Mouse (Mus musculus) heart, embryonic 15.5 days (tissue): ENCODE measurements around the gene Rcn2. TPM values are rescaled to one million over a fixed set of nuclear protein-coding genes. Genes with fewer than 3 reads are reported as not detected.
"Not testable (repeated sequence)": the region's sequence is repeated elsewhere in the genome, so short reads cannot be mapped to it uniquely, and the experiment has no call there.

ENCODE experiments used
- ATAC-seq: fragments of 200-750 bp; cut with Nextera tagmentation; replicated peaks from 2 replicates; pipeline ENCODE4 v1.8.0; 2017; ENCODE audit warnings: low read depth, moderate TSS enrichment; ENCODE audit not compliant: insufficient number of reproducible peaks, insufficient read depth, low FRiP score
- H3K27ac ChIP-seq: fragments of 300-500 bp; sonication (generic); 2 replicates; pipeline ENCODE4 v1.5.1; 2015; ENCODE audit warnings: mild to moderate bottlenecking, inconsistent platforms
- H3K27me3 ChIP-seq: fragments of 300-500 bp; sonication (generic); 2 replicates; pipeline ENCODE4 v1.6.1; 2015; ENCODE audit warnings: inconsistent platforms
- H3K36me3 ChIP-seq: fragments of 300-500 bp; sonication (generic); 2 replicates; pipeline ENCODE4 v1.6.1; 2015; ENCODE audit warnings: mild to moderate bottlenecking, inconsistent platforms
- H3K4me1 ChIP-seq: fragments of 300-500 bp; sonication (generic); replicated peaks from 2 replicates; pipeline ENCODE4 v1.6.1; 2015; ENCODE audit warnings: inconsistent platforms
- H3K4me2 ChIP-seq: fragments of 300-500 bp; sonication (generic); 2 replicates; pipeline ENCODE4 v1.6.1; 2015; ENCODE audit warnings: inconsistent platforms, mild to moderate bottlenecking, moderate library complexity
- H3K4me3 ChIP-seq: fragments of 300-500 bp; sonication (generic); 2 replicates; pipeline ENCODE4 v1.5.1; 2015; ENCODE audit warnings: mild to moderate bottlenecking, inconsistent platforms
- H3K9ac ChIP-seq: fragments of 300-500 bp; sonication (generic); 2 replicates; pipeline ENCODE4 v1.6.1; 2015; ENCODE audit warnings: mild to moderate bottlenecking, inconsistent platforms
- H3K9me3 ChIP-seq: fragments of 300-500 bp; sonication (generic); replicated peaks from 2 replicates; pipeline ENCODE4 v1.6.1; 2016; ENCODE audit warnings: inconsistent platforms
- WGBS: fragments of 180-500 bp; shearing (Covaris S2); methylation state at CpG from one replicate; pipeline ENCODE4 v1.1.7; 2015; ENCODE audit warnings: mixed read lengths; 5-methylcytosine and 5-hydroxymethylcytosine counted together
- polyA plus RNA-seq: library from polyadenylated mRNA; unstranded; fragments of >200 nt; fragmentation: Nextera tagmentation; extraction: Ambion mirVana; gene quantifications from 2 replicates; pipeline ENCODE4 v1.2.1, GENCODE M21; 2015

Gene Rcn2
- 123 and 130 TPM in 2 replicates for polyA plus RNA-seq

DNA sequence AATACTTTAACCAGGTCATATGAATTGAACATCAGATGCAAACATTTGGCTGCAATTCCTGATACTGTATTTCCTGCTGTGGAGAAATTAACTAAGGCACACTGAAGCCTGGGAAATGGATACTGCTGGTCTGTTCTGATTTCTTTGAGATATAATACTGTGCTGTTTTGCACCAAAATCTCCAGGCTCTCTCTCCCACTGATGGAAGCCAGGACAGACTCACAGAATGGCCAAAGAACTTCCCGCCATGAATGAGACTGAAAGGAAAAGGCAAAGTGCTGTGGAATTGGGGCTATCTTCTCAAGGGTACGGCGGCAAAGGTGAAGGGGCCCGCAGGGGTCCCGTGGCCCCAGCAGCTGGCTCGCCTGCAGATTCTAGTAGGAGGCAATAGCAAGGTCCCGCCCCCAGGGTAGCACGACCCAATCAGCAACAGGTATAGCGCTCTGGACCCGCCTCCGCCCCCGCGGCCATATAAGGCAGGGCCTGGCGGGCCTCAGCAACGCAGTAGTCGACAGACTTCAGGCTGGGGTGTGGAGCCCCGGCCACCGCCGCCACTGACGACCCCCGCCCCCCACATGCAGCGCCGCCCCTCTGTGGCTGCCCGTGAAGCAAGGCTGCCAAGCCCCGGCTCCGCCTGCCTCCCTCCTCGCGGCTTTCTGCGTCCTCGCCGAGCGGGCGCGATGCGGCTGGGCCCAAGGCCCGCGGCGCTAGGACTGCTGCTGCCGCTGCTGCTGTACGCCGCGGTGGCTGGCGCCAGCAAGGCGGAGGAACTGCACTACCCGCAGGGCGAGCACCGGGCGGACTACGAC is at the start of gene Rcn2:
TSS of gene Rcn2 (plus strand) at position 474 of the 809 bp plus-strand sequence.
- Histone ChIP-seq H3K36me3 (peaks cover 8% of the 10 kb centered on the region), H3K9me3 (no peaks in the 10 kb centered on the region), H3K9ac (peak within 1 kb of the TSS; percentile 94), H3K27ac (peak within 1 kb of the TSS; percentile 95), H3K4me2 (peak within 1 kb of the TSS; percentile 71), H3K27me3 (no peaks in the 10 kb centered on the region), H3K4me3 (peak within 1 kb of the TSS; percentile 84), H3K4me1 (peaks cover 11% of the 10 kb centered on the region; the same call in 1 of the 2 replicates)
- peak; percentile 100 for ATAC-seq
- under 1% methylated on average over 48 of the region's 49 CpGs for WGBS

- H3K27ac ChIP-seq, H3K9ac ChIP-seq, H3K27me3 ChIP-seq, ATAC-seq, H3K36me3 ChIP-seq, H3K4me3 ChIP-seq, H3K9me3 ChIP-seq, H3K4me2 ChIP-seq, H3K4me1 ChIP-seq: not testable (repeated sequence)
- 73% methylated on average over 1 of the region's 2 CpGs for WGBS
Measured at GRCm38 (mm10) chr9:56004679-56005078, 37.0 kb upstream of the Rcn2 start.

DNA sequence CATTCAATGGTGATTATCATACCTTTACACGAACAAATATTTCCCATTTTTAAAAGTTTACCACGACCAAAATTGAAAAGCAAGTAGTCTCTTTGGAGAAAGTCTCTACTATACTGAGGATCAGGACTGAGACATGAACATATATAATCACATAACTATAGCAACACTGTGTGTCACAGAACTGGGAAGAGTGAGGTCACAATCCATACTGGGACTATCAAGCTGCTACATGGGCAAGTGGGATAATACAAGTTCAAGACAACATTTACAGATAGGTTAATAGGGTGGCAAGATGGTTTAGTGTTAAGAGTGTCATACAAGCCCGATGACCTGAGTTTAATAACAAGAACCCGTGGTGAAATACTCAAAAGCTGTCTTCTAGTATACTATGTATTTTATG is 31.2 kb upstream of the Rcn2 start, which contains the start of gene 4930563M21Rik:
TSS of gene 4930563M21Rik (minus strand) at position 101 of the 400 bp plus-strand sequence.
- Histone ChIP-seq H3K9me3 (no peaks in the 10 kb centered on the region), H3K4me3 (no peak within 1 kb of the TSS), H3K9ac (no peak within 1 kb of the TSS), H3K4me1 (no peaks in the 10 kb centered on the region), H3K4me2 (no peak within 1 kb of the TSS), H3K27ac (no peak within 1 kb of the TSS), H3K36me3 (no peaks in the 10 kb centered on the region), H3K27me3 (no peaks in the 10 kb centered on the region)
- ATAC-seq, result no peak
- 66% methylated on average over 4 of the region's 4 CpGs for WGBS

GRCm38 (mm10) chr9:56024772-56025171 is 16.9 kb upstream of the Rcn2 start:
- 41% methylated on average over 2 of the region's 2 CpGs for WGBS
- Histone ChIP-seq H3K4me2 (no peak overlapping the region), H3K27ac (no peak overlapping the region), H3K9ac (no peak overlapping the region), H3K4me3 (no peak overlapping the region), H3K27me3 (no peaks in the 10 kb centered on the region), H3K36me3 (no peaks in the 10 kb centered on the region), H3K9me3 (no peaks in the 10 kb centered on the region), H3K4me1 (no peaks in the 10 kb centered on the region)
- no peak for ATAC-seq

DNA sequence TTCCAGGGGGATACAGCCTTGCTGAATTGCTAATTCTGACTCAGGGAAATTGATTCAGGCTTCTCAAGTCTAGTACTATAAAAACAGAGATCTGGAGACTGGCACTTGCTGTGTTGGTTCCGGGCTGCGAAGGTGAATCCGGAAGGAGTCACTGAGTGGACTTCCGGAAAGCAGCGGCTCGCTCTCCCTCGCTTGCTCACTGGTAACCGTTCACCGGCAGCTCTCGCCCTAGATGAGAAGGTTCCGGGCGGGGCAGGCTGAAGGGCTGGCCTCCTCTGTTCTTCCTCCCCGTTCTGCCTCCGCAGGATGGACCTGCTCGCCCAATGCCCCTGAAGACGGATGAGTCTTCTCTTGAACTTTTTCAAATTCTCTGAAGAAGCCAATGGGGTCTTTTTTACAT is 14.4 kb upstream of the Rcn2 start:
- Histone ChIP-seq H3K9me3 (no peaks in the 10 kb centered on the region), H3K27me3 (no peaks in the 10 kb centered on the region), H3K36me3 (no peaks in the 10 kb centered on the region), H3K27ac (no peak overlapping the region), H3K4me3 (no peak overlapping the region), H3K9ac (no peak overlapping the region), H3K4me1 (no peaks in the 10 kb centered on the region), H3K4me2 (no peak overlapping the region)
- 78% methylated on average over 16 of the region's 16 CpGs for WGBS
- ATAC-seq, result no peak

GRCm38 (mm10) chr9:56032219-56032618 is 9.4 kb upstream of the Rcn2 start:
- Histone ChIP-seq H3K9ac (no peak overlapping the region), H3K27ac (no peak overlapping the region), H3K36me3 (no peaks in the 10 kb centered on the region), H3K4me1 (no peaks in the 10 kb centered on the region), H3K4me2 (no peak overlapping the region), H3K4me3 (no peak overlapping the region), H3K27me3 (no peaks in the 10 kb centered on the region), H3K9me3 (no peaks in the 10 kb centered on the region)
- ATAC-seq, result no peak
- 63% methylated on average over 3 of the region's 3 CpGs for WGBS

DNA sequence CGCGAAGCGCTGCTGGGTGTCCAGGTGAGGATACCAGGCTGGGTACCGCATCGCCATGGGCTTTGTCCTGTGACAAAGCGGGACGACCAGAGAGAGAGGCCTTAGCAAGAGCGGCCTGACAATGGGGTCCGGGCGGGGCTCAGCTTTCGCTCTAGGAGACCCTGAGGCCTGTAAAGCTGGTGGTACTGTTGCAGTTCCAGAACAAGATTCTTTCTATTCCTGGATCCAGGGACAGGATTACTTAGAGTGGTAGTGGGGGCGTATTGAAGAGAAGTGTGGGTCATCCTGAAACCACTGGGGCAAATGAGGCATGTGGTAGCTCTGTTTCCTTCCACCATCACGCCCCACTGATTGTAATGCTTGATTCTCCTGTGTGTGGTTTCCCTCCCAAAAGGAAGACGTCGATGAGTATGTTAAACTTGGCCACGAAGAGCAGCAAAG is 556 bp downstream of the Rcn2 start:
- Histone ChIP-seq H3K27me3 (no peaks in the 10 kb centered on the region), H3K9me3 (no peaks in the 10 kb centered on the region), H3K4me1 (peaks cover 11% of the 10 kb centered on the region; the same call in 1 of the 2 replicates), H3K27ac (peak overlapping the region; percentile 95), H3K4me3 (peak overlapping the region; percentile 84), H3K4me2 (peak overlapping the region; percentile 71), H3K36me3 (peaks cover 8% of the 10 kb centered on the region), H3K9ac (peak overlapping the region; percentile 94)
- ATAC-seq, result no peak
- WGBS, result under 1% methylated on average over 16 of the region's 16 CpGs

DNA sequence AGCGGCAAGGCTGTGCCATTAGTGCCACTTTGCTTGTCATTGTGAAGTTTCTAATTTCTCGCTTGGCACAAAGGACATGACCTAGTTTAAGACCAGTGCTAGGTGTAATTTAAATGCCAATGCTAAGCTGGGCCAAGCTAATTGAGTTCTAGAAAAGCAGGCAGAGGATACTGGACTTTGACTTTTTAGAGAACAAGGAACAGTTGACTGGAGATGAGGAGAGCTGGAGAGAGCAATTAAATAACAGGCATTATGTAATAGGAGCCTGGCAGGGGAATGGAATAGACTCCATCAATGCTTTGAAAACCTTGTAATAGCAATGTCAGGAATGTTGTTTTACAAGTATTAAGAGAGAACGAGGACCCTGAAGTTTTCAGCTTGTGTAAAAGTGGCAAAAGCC is 12.2 kb downstream of the Rcn2 start:
- Histone ChIP-seq H3K4me2 (no peak overlapping the region), H3K9me3 (no peaks in the 10 kb centered on the region), H3K36me3 (peaks cover 30% of the 10 kb centered on the region), H3K27ac (no peak overlapping the region), H3K27me3 (no peaks in the 10 kb centered on the region), H3K4me3 (no peak overlapping the region), H3K9ac (no peak overlapping the region), H3K4me1 (0 out of 2 replicates have a peak, but pooled peaks cover 2% of the 10 kb centered on the region)
- ATAC-seq, result no peak
- WGBS, result 84% methylated on average over 3 of the region's 3 CpGs

DNA sequence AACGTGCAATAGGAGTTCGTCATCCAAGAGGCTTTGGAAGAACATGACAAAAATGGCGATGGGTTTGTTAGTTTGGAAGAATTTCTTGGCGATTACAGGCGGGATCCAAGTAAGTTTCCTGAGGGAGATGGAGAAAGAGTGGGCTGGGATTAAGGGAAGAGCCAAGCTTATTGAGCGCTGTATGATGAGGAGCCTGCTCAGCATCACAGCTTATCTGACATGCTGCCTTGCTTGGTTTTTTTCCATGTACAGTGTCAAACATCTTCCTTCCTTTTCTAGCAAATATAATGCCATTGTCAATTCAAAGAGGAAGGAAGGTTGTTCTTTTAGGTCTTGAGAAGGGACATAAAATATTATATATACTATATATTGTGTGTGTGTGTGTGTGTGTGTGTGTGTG is 14.5 kb downstream of the Rcn2 start:
- no peak overlapping the region for H3K4me3 ChIP-seq
- H3K9ac ChIP-seq, result no peak overlapping the region
- H3K4me1 ChIP-seq, result 0 out of 2 replicates have a peak, but pooled peaks cover 2% of the 10 kb centered on the region
- H3K4me2 ChIP-seq, result no peak overlapping the region
- ATAC-seq, result no peak
- H3K9me3 ChIP-seq, result no peaks in the 10 kb centered on the region
- no peaks in the 10 kb centered on the region for H3K27me3 ChIP-seq
- WGBS, result 74% methylated on average over 6 of the region's 6 CpGs
- peaks cover 52% of the 10 kb centered on the region for H3K36me3 ChIP-seq
- no peak overlapping the region for H3K27ac ChIP-seq

GRCm38 (mm10) chr9:56062336-56062735 is 20.7 kb downstream of the Rcn2 start:
- no peak for ATAC-seq
- Histone ChIP-seq H3K9me3 (no peaks in the 10 kb centered on the region), H3K36me3 (peaks cover 50% of the 10 kb centered on the region), H3K4me1 (no peaks in the 10 kb centered on the region), H3K9ac (no peak overlapping the region), H3K4me3 (no peak overlapping the region), H3K27me3 (no peaks in the 10 kb centered on the region), H3K4me2 (no peak overlapping the region), H3K27ac (no peak overlapping the region)
- 95% methylated on average over 5 of the region's 5 CpGs for WGBS

GRCm38 (mm10) chr9:56065011-56065410 is 23.4 kb downstream of the Rcn2 start:
- Histone ChIP-seq H3K36me3 (peaks cover 29% of the 10 kb centered on the region), H3K27ac (no peak overlapping the region), H3K4me1 (no peaks in the 10 kb centered on the region), H3K9me3 (no peaks in the 10 kb centered on the region), H3K4me3 (no peak overlapping the region), H3K27me3 (no peaks in the 10 kb centered on the region), H3K9ac (no peak overlapping the region), H3K4me2 (no peak overlapping the region)
- ATAC-seq, result no peak
- 58% methylated on average over 3 of the region's 3 CpGs for WGBS

DNA sequence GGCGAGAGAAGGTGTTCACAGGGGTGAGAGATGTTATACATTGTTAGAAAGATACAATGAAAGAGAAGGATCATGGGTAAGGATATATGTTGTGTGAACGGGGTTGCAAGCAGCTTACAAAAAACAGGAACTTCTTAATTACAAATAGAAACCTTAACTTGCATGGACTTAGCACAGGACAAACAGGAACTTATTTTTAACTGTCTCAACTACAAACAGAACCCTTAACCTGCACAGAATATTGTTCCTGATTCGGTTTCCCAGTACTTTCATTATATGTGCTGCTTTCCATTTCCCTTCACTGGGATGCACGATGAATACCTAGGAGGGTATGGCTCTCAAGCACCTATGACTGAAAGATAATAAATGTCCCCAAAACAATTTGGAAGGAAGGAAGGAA is 26.3 kb downstream of the Rcn2 start:
- WGBS, result 85% methylated on average over 4 of the region's 4 CpGs

More for the DNA sequence above, 26.3 kb downstream of the Rcn2 start:
- H3K27me3 ChIP-seq, result no peaks in the 10 kb centered on the region
- no peak for ATAC-seq
- H3K4me2 ChIP-seq, result no peak overlapping the region
- H3K36me3 ChIP-seq, result peaks cover 5% of the 10 kb centered on the region; the same call in 1 of the 2 replicates
- H3K9me3 ChIP-seq, result no peaks in the 10 kb centered on the region
- no peak overlapping the region for H3K4me3 ChIP-seq
- no peaks in the 10 kb centered on the region for H3K4me1 ChIP-seq
- H3K9ac ChIP-seq, result no peak overlapping the region
- no peak overlapping the region for H3K27ac ChIP-seq
